Mouse (Mus musculus): ENCODE results near the gene Tcl1b2.
"Not testable (repeated sequence)": the region's sequence is repeated elsewhere in the genome, so short reads cannot be mapped to it uniquely, and the experiment has no call there.

Tcl1b2 gene

GRCm38 (mm10) chr12:105145714-105146113 is at the start of gene Tcl1b2:
TSS of gene Tcl1b2 (plus strand) at chr12:105146014.
- no peak for DNase-seq (ENCODE audit: low spot score in 2 of 2)

- no peak for DNase-seq (ENCODE audit: low spot score in 2 of 2)
Observed at GRCm38 (mm10) chr12:105099466-105100044, 46.3 kb upstream of the Tcl1b2 start.

- DNase-seq (ENCODE audit: low spot score in 2 of 2) = peak; percentile 25 to 55
Observed at GRCm38 (mm10) chr12:105102901-105103300, 42.9 kb upstream of the Tcl1b2 start.

GRCm38 (mm10) chr12:105104036-105104435 is 41.8 kb upstream of the Tcl1b2 start:
- DNase-seq (ENCODE audit: low spot score in 2 of 2) = peak in 1 of 2 experiments; percentile 55

- DNase-seq (ENCODE audit: low spot score in 2 of 2) = no peak
Observed at GRCm38 (mm10) chr12:105105326-105105725, 40.5 kb upstream of the Tcl1b2 start.

GRCm38 (mm10) chr12:105108856-105109255 is 37.0 kb upstream of the Tcl1b2 start:
- no peak for DNase-seq (ENCODE audit: low spot score in 2 of 2)

GRCm38 (mm10) chr12:105109406-105109805 is 36.4 kb upstream of the Tcl1b2 start:
- peak; percentile 14 to 56 for DNase-seq (ENCODE audit: low spot score in 2 of 2)

- DNase-seq (ENCODE audit: low spot score in 2 of 2) = no peak
Observed at GRCm38 (mm10) chr12:105109812-105110211, 36.0 kb upstream of the Tcl1b2 start.

GRCm38 (mm10) chr12:105112321-105112988 is 33.4 kb upstream of the Tcl1b2 start:
- no peak for DNase-seq (ENCODE audit: low spot score in 2 of 2)

- no peak for DNase-seq (ENCODE audit: low spot score in 2 of 2)
Observed at GRCm38 (mm10) chr12:105116648-105117047, 29.2 kb upstream of the Tcl1b2 start.

- DNase-seq (ENCODE audit: low spot score in 2 of 2) = no peak
Observed at GRCm38 (mm10) chr12:105125362-105125761, 20.5 kb upstream of the Tcl1b2 start.

- no peak for DNase-seq (ENCODE audit: low spot score in 2 of 2)
Observed at GRCm38 (mm10) chr12:105126516-105126915, 19.3 kb upstream of the Tcl1b2 start.

GRCm38 (mm10) chr12:105127607-105128006 is 18.2 kb upstream of the Tcl1b2 start:
- no peak for DNase-seq (ENCODE audit: low spot score in 2 of 2)

GRCm38 (mm10) chr12:105129494-105130205 is 16.2 kb upstream of the Tcl1b2 start:
- DNase-seq (ENCODE audit: low spot score in 2 of 2) = not testable (repeated sequence)

- DNase-seq (ENCODE audit: low spot score in 2 of 2) = not testable (repeated sequence)
Observed at GRCm38 (mm10) chr12:105134167-105134566, 11.6 kb upstream of the Tcl1b2 start.

GRCm38 (mm10) chr12:105134826-105135225 is 11.0 kb upstream of the Tcl1b2 start:
- DNase-seq (ENCODE audit: low spot score in 2 of 2) = not testable (repeated sequence)

GRCm38 (mm10) chr12:105137729-105138128 is 8.1 kb upstream of the Tcl1b2 start:
- not testable (repeated sequence) for DNase-seq (ENCODE audit: low spot score in 2 of 2)

- no peak for DNase-seq (ENCODE audit: low spot score in 2 of 2)
Observed at GRCm38 (mm10) chr12:105143096-105143495, 2.7 kb upstream of the Tcl1b2 start.

- not testable (repeated sequence) for DNase-seq (ENCODE audit: low spot score in 2 of 2)
Observed at GRCm38 (mm10) chr12:105144928-105145327, 886 bp upstream of the Tcl1b2 start.

GRCm38 (mm10) chr12:105155286-105155685 is 9.5 kb downstream of the Tcl1b2 start:
- DNase-seq (ENCODE audit: low spot score in 2 of 2) = peak in 1 of 2 experiments; percentile 2

- no peak for DNase-seq (ENCODE audit: low spot score in 2 of 2)
Observed at GRCm38 (mm10) chr12:105158842-105159241, 13.0 kb downstream of the Tcl1b2 start.

GRCm38 (mm10) chr12:105159390-105159789 is 13.6 kb downstream of the Tcl1b2 start, which contains the start of gene Tcl1b1:
TSS of gene Tcl1b1 (plus strand) at chr12:105159690.
- no peak for DNase-seq (ENCODE audit: low spot score in 2 of 2)

- no peak for DNase-seq (ENCODE audit: low spot score in 2 of 2)
Observed at GRCm38 (mm10) chr12:105166734-105167133, 20.9 kb downstream of the Tcl1b2 start.

Measured in left cerebral cortex, adult 9 months (tissue).